Mouse (Mus musculus): ENCODE measurements at regions not wholly inside any gene's neighbourhood (a gene's known extent, or its start where the extent isn't known, plus 50 kb on each side); places are given as distances from the start of the nearest gene placed in this dataset.
"Not testable (repeated sequence)": the region's sequence is repeated elsewhere in the genome, so short reads cannot be mapped to it uniquely, and the experiment has no call there.

GRCm38 (mm10) chr6:79619991-79620390 lies 197.7 kb upstream of the Gm20594 start:
- Histone ChIP-seq H3K27ac (ENCODE audit: insufficient read depth, low read length) (no peak overlapping the region), H3K4me3 (ENCODE audit: insufficient read depth, low read length) (no peak overlapping the region), H3K4me1 (ENCODE audit: control insufficient read depth, insufficient read depth, low read length) (no peaks in the 10 kb centered on the region)
- TF ChIP-seq POLR2A (IDR thresholded peaks at IDR 0.05; ENCODE audit: extremely low read depth, insufficient read depth, low read length) (no peak), CTCF (IDR thresholded peaks at IDR 0.05; ENCODE audit: extremely low read depth, insufficient read depth, low read length) (no peak)

DNA sequence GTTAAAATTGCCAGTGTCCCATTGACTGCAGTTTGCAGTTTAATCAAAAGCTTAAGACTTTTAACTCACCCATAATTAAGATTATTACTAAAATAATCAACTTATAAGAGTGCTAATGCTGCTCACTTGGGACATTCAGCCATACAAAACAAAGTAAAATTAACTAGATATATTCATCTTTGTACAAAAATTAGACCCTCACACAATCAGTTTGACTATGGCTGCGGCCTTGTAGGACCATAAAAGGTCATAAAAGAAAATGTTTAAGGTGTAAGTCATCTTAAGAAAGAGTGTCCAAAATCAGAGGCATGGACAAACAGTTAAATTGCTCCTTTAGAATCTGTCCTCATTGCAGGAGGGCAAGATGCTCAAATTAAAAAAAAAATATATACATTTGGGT lies 186.0 kb upstream of the Gm20594 start:
- H3K4me1 ChIP-seq (ENCODE audit: control insufficient read depth, insufficient read depth, low read length); H3K27ac ChIP-seq (ENCODE audit: insufficient read depth, low read length); H3K4me3 ChIP-seq (ENCODE audit: insufficient read depth, low read length): not testable (repeated sequence)

DNA sequence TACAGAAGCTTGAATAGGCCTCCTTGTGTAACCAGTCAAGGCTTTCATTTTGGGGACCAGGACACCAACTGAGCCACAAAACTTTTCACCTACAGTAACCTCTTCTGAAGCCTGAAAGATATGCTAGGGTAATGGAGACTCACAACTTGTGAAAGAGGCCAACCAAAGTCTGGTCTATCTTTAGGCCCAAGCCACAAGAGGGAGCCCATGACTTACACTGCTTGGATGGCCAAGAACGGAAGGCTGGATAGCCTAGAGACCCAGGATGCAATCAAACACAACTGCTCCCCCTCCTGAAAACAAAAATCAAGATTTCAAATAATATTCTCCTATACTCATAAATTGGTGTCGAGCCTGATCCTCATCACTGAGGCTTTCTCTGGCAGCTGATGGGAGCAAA lies 166.4 kb upstream of the Gm20594 start:
- Histone ChIP-seq H3K4me1 (ENCODE audit: control insufficient read depth, insufficient read depth, low read length) (no peaks in the 10 kb centered on the region), H3K27ac (ENCODE audit: insufficient read depth, low read length) (no peak overlapping the region), H3K4me3 (ENCODE audit: insufficient read depth, low read length) (no peak overlapping the region)
- TF ChIP-seq POLR2A (IDR thresholded peaks at IDR 0.05; ENCODE audit: extremely low read depth, insufficient read depth, low read length) (no peak), CTCF (IDR thresholded peaks at IDR 0.05; ENCODE audit: extremely low read depth, insufficient read depth, low read length) (peak; percentile 37)
